Mouse (Mus musculus) T-helper 1 cell (primary cell): Measurements from ENCODE around the gene Tnrc6c.

Source experiments
- in situ Hi-C: fragments of 300-600 bp; cut with MboI, MseI; formaldehyde crosslinking; loops from one replicate; pipeline ENCODE4 v1.15.1; 2025; ENCODE audit warnings: high pct_unique_total_duplicates

Tnrc6c gene

DNA sequence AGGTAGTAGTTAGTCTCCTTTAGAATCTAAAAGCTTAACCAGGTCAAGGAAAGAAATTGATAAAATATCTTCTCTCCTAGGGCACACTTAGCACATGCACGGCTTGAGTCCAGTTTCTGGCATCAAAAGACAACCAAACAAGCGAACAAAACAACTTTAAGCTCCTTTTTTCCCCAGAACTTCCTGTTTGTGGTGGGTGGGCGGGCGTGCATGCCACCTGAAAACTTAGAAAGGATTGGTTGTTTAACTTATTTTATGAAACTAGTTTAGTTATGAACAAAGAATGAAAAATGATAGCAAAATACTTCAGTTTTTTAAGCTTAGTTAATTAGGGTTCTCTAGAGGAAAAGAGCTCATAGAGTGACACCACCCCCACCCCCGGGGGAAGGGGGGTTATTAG is 17.5 kb downstream of the Tnrc6c start:
- in situ Hi-C loops, result no loop called here

DNA sequence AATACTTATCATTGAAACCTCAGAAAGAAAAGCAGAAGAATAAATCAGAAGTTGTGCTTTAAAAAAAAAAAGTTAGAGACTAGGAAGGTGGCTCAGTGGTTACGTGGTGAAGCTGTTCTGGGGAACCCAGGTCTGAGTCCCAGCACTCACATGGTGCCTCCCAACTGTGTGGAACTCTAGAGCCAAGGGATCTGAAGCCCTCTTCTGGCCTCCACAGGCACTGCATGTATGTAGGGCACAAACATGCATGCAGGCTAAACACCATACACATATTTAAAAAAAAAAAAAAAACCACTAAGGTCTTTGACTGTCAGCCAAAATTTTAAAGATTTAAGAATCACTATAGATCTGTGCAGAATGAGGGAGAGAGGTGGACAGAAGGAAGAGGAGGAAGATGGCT is 20.4 kb downstream of the Tnrc6c start:
- in situ Hi-C loops, result no loop called here

DNA sequence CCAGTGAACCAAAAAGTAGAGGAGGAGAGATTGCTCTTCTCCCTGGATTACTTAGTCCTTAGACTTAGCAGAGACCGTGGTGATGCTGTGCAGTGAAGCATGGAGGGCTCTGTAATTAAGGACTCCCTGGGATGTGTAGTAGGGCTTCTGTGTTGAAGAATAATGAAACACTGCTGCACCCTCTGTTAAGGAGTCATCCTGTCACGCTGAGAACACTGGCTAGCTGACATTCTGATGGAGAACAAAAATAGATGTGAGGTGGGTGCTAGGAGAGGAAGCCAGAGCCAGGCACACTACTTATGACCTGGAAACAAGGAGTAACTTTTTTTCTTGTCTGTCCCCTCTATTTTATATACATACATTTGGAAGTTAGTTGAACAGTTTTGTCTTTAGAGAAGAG is 22.6 kb downstream of the Tnrc6c start:
- in situ Hi-C loops, result no loop called here

DNA sequence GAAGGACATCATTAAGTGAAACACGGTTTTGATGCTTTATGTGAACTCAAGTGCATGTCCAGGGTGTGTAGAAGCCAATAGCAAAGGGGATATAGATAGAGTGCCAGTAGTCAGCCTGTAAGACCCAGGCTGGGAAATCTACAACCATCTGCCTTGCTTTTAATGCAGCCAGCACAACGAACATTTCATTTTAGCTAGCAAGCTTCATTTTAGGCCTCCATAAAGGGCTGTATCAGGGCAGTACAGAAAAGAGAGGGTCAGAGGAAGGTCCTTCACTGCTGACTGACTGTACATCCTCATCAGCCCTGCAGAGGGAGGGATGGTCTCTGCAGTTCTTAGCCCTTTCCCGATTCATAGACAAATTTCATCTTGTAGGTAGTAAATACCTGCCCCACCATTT is 23.0 kb downstream of the Tnrc6c start:
- in situ Hi-C loops, result no loop called here

DNA sequence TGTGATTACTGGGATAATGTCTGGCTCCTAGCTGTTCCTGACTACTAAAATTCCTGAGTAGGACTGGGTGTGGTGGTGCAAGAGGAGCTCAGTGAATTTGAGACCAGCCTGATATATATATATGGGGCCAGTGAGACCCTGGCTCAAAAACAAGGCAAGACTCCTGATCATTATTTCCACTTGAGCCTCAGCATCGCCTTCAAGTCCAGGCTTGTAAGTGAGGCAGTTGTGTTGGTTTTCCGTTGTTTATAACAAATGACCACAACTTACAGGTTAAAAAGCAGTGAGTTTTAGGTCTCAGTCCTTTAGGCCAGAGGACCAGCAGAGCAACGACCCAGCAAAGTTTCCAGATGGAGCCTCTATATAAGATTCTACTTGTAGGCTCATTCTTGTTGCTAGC is 23.5 kb downstream of the Tnrc6c start:
- in situ Hi-C loops, result no loop called here

DNA sequence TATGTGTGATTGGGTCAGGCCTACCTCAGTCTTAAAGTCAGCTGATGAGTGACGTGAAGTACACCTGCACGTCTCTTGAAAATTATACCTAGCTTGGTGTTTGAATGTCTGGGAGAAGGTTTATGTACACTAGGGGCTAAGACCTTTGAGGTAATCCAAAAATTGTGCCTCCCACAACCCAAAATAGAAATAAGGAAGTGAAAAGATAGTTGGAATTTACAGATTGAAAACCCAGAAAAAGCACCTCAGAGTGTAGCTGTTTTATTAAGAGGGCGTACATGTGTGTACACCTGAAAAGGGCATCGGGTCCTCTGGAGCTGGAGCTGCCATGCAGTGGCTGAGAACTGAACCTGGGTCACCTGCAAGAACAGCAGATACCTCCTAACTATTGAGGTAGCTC is 24.1 kb downstream of the Tnrc6c start:
- in situ Hi-C loops, result no loop called here

DNA sequence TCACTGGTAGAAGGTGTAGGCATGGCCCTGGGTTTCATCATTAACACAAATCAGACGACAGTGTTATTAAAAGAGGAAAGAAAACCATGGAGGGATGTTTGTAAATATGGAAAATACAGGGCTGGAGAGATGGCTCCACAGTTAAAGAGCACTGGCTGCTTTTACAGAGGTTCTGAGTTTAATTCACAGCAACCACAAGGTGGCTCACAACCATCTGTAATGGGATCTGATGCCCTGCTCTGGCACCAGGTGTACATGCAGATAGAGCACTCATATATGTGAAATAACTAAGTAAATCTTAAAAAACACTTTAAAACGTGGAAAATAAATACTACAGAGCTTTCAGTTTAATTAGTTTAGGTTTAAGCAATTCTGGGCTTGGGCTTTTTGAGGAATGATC is 24.7 kb downstream of the Tnrc6c start:
- in situ Hi-C loops, result no loop called here

DNA sequence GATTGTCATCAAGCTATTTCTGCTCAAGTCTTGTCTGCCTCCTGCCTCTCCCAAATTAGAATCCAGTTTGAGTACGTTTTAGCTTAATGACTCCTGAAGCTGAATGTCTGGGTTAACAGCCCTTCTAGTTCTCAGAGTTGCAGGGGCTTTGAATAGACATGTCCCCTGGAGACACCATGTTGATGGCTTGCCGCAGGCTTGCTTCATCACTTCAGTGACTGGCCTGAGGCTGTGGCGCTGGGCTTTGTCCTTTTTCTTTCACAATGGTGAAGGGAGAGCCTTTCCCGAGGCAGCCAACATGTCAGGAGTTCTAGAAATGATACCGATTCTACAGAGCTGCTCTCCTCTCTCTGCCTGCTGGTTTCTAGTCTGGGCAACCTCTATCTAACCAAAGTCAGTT is 30.6 kb downstream of the Tnrc6c start:
- in situ Hi-C loops, result no loop called here

DNA sequence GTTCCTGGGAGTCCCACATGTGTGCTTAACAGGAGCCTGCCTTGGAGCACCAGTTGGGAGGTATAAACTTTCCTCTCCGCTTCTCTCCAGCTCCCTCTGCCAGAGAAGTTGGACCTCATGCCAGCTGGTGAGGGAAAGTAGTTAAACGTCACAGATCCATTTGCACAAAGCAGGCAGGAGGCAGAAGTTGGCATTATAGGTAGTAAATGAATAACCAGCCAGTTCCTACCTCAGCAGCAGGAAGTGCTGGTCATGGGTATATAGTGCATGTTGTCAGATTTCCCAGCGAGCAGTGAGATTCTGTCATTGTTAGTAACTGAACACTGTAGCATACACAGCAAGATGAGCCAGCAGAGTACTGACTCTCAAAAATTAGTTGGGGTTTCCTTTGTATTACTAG is 31.4 kb downstream of the Tnrc6c start:
- in situ Hi-C loops, result no loop called here

DNA sequence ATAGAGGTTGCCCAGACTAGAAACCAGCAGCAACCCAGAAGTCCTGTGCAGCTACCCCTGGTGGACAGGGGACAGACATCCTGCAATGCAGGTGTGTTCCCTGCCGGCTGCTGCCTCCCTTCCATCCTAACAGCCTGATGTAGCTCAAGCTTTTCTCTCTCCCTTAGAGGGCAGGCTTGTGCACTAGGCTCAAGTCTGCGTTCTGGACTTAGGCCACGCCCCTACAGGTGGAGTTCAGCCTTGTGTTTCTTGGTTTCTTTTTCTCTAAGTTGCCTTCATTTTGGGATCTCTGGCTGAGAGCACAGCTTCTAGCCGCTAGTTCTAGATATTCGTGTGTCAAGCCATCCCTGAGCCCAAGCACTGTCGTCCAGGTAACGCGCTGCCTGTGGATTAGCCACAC is 31.9 kb downstream of the Tnrc6c start:
- in situ Hi-C loops, result no loop called here

DNA sequence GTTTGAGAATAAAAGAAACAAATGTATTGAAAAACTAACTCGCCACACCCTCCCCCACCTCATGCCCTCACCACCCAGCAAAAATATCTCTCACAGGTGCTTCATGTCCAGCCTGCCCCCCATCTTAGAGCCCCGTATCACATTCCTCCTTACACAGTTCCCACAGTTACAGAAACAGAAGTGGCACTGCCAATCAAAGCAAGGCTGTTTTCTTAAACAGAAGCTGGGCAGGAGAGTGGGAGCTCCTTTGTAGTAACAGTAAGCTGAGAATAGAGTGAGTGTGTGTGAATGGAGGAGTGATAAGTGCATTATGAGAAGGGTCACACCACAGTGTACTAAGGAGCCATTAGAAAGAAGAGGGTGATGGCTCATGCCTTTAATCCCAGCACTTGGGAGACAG is 34.5 kb downstream of the Tnrc6c start:
- in situ Hi-C loops, result no loop called here

DNA sequence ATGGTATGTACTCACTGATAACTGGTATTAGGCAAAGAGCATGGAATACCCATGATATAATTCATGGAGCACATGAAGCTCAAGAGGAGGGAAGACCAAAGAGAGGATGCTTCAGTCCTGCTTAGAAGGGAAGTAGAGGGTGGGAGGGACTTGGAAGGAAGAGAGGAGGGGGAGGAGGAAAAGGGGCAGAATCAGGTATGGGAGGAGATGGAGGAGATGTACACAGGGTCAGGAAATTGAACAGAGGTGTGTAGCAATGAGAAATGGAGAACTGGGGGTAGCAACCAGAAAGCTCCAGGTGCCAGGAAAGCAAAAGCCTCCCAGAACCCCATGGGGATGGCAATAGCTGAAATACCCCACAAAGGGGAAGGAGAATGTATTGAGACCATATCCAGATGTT is 37.2 kb downstream of the Tnrc6c start:
- in situ Hi-C loops, result no loop called here

DNA sequence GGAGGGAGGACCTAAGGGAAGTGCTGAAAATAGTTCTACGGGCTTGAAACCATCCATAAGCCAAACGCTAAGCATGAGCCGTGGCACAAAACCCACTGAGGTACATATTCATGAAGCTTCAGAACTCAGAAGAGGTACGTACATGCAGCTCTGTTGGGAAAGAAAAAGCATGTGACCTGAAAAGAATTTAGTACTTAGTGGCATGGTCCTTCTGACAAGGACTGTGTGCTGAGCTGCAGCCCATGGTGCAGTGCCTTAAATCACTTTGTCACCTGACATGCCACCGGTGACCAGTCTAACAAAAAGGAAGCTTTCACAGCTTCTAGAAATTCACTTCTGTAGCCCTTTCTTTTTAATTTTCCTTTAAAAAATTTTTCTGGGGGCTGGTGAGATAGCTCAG is 40.0 kb downstream of the Tnrc6c start:
- in situ Hi-C loops, result no loop called here

DNA sequence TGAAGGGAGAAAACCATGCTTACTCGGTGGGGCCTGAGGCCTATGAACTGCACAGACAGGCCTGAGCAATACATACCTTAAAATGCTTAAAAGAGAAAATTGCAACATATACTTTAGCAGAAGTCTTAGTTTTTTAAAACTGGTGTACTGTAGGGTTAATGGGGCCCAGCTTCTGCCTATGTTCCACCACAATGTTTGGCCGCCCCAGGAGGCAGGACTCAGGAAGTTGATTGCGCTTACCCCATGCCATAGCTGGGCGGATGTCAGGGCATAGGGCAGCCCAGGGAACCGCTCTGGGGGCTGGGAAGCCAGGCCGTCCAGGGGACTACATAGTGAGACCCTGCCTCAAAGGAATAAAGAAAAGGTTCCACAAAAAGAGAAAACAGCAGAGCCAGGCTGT is 42.5 kb downstream of the Tnrc6c start:
- in situ Hi-C loops, result no loop called here

DNA sequence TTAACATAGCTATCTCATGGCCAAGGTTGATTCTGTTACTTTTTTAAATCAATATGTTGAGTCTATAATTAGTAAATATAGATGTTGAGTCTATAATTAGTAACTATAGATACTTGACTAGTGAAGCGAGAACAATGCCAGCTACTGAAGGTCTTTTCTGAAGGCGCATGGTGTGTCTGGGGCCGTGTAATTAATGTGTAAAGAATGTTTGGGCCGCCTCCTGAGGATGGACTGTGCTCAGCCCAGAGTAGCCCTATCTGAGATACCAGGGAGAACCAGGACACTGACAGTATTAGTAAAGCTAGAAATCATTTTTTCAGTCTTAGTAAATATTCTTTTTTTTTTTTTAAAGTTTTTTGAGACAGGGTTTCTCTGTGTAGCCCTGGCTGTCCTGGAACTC is 46.8 kb downstream of the Tnrc6c start:
- in situ Hi-C loops, result no loop called here

DNA sequence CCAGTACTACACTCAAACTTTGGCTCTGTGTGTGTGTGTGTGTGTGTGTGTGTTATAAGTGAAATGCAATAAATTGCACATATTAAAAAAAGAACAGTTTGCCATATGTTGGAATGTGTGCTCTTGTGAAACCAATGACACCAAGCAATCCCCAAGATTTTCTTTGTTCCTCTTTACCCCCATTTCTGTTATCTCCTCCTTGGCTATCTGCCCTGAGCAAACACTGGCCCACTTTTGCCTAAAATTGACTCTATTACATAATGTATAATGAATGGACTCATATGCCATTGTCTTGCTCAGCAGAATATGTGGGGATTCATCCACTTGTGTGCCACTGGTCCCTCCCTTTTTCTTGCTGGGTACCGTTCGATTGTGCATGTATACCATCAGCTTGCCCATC is 52.2 kb downstream of the Tnrc6c start:
- in situ Hi-C loops, result loop anchor here (5.0 kb wide), 1 partner anchor 116 kb away; no protein-coding TSS in a partner anchor

DNA sequence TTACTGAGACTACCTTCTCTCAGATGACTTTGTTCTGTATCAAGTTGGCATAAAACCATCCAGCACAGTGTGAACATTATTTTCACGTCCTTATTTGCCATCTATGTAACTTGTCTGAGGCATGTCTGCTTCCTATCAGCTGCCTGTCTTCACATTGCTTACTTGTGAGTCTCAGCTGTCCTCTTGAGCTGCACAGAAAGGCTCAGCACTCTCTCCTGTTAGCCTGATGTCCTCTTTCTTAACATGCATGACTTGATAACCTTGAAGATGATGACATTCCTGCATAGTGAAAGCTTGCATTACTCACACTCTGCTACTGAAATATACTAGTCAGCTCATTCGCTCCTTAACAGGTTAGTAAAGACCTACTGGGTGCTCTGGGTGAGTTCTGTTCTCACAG is 53.1 kb downstream of the Tnrc6c start:
- in situ Hi-C loops, result loop anchor here (5.0 kb wide), 1 partner anchor 115 kb away; no protein-coding TSS in a partner anchor

DNA sequence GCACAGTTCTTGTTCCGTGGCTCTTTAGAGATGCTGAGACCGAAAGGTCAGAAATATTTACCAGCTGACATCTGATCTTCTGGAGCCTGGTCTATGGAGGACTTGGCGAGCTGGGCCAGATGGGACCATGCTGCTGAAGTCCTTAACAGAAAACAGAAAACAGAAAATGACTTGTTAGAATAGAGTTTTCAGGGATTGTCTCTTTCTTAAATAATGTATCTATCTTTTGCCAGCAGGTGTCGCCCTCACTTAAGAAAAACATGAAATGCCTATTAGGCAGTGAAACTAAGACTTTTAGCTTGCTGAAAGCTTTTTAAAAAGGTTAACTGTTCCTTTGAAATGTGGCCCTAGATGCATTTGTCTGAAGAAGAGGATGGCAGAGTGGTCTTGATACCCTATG is 55.2 kb downstream of the Tnrc6c start:
- in situ Hi-C loops, result loop anchor here (5.0 kb wide), 1 partner anchor 113 kb away; no protein-coding TSS in a partner anchor

DNA sequence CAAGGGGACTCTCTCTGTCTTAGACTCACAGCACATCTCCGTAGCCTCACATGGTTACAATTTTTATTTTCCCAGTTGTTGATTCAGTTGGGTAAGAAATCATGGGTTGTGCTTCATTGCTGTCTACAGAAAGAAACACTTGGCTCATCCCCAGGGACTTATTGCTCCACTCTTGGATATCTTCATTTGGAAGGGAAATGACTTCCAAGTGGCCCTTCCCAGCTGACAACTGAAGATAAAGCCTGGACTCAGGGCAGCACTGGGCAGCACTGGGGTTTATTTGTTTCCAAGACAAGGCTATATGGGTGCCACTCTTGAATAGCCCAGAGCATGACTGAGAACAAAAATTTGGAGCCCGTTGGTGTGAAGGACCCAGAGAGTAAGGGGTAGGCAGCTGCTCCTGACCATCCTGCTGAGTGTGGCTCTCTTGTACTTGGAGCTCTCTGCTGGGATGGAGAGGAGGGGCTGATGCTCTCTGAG is 56.8 kb downstream of the Tnrc6c start:
- in situ Hi-C loops, result no loop called here

DNA sequence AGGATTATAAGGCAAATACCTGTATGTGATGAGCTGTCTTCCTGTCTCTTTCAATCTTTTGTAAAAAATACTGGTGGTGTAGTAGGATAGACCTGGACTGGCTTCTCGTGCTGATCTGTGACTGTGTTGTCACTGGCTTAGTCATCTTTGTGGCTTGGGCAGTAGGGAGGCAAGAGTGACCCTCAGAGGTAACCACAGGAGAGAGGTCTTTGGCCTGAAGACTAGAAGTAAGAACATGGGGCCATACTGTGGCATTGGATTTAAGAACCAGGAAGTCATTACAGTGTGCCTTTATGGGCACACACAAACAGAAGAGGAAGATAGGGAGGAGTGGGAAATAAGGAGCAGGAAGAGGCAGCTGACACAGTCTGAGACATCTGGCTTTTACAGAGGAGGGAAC is 58.0 kb downstream of the Tnrc6c start:
- in situ Hi-C loops, result no loop called here

DNA sequence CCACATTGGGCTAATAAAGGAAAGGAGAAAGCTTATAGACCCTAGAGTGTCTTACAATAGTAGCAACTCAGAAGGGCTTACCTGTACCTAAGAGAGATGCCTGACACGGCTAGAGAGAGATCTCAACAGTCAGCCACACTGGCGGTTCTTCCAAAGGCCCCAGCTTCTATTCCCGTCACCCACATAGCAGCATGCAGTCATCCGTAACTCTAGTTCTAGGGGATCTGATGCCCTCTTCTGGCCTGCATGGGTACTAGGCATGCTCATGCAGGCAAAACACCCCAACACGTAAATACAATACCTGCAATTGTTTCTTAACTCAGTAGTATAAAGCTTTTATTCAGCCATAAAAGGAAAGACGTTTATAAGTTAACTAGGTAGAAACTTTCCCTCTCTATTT is 59.3 kb downstream of the Tnrc6c start:
- in situ Hi-C loops, result no loop called here

DNA sequence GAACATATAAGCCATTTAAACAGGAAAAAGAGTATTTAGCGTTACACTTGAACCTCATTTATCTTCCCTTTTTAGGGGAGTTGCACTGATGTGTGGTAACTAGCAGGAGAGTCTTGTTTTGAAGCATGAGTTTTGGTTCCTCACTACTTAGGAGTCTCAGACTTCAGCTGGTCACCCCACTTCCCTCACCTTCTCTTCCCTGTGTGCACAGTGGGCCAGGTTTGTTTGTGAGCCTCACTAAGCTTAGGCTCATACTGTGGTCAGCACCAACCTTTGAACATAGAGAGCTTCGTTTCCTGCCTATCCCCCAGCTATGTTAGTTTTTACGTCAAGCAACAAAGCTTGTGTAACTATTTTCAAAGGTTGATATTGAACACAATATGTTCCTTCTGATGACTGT is 64.7 kb downstream of the Tnrc6c start:
- in situ Hi-C loops, result no loop called here

DNA sequence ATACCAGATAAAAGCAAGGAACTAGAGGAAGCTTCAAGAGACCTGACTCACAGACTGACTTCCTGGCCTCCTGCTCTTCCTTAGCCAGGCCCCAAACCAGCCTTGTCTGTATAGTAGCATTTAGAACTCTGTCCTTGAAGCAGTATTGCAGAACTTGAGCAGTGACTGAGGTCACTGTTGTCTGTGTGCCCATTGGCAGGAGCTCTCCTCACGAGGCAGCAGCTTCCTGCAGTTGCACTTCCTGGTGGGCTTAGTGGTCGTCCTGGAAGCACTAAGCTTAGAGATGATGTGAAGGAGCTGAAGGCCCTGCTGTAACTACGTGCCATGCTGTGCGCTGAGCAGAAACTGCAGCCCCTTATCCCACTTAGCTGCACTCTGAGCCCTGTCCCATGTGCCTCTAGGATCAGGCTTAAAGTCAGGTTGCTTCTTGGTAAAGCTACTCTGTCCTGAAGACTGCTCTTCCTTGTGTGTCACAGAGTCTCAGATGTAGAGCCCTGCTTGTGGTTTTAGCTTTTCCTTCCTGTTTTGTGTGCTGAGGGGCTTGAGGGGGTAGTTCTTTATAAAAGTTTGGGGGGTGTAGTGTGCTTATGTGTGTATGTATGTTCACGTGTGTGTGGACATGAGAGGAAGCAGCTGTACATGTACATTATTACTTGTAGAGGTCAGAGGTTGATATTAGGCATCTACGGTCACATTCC is 70.7 kb downstream of the Tnrc6c start:
- in situ Hi-C loops, result loop anchor here (10.0 kb wide), 1 partner anchor 1310 kb away; the partner anchor contains the start of gene Rnf157

DNA sequence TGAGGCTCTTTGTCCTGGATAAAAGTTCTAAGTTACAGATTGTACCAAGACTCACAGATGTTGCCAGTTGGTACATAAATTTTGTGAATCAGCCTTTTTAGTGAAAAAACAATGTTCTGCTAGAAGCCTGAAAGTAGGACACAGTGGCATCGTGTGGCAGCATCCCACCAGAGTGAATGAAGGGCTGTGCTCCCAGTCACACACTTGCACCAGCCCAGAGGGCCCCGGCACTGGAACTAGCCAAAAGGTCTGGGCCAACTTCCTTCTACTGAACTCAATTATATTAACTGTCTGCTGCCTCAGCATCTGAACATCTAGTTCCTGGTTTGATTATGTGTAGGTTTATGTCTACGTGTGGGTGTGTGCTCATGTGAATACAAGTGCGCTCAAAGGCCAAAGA is 72.9 kb downstream of the Tnrc6c start:
- in situ Hi-C loops, result loop anchor here (10.0 kb wide), 1 partner anchor 1312 kb away; the partner anchor contains the start of gene Rnf157
